Mouse (Mus musculus): Measurements from ENCODE around the gene Hspd1. TPM values are rescaled to one million over a fixed set of nuclear protein-coding genes. Genes with fewer than 3 reads are reported as not detected.

Gene Hspd1
- polyA plus RNA-seq (2014; fragmentation: Nextera tagmentation; extraction: Ambion mirVana): 452 and 498 TPM in 2 replicates

GRCm38 (mm10) chr1:55087932-55088610, at the start of gene Hspd1, which contains the start of gene Hspe1:
Gene Hspd1 (minus strand): TSS chr1:55088243.
Gene Hspe1 (plus strand): TSS chr1:55088132.
- H3K9me3 ChIP-seq (replicated peaks; ENCODE audit: control insufficient read depth, low read length): no peaks in the 10 kb centered on the region
- peak within 1 kb of the TSS; percentile 87 for H3K4me2 ChIP-seq
- H3K4me3 ChIP-seq (ENCODE audit: low read depth, low read length): peak within 1 kb of the TSS; percentile 98
- 0% methylated on average over 66 of the region's 76 CpGs for WGBS (ENCODE audit: insufficient replicate concordance)
- H3K4me1 ChIP-seq (ENCODE audit: control insufficient read depth, insufficient read depth, low read length): peaks cover 19% of the 10 kb centered on the region
- peak within 1 kb of the TSS; percentile 99 for H3K27ac ChIP-seq (ENCODE audit: low read depth, low read length)
- peak; percentile 94 for ATAC-seq (replicated peaks; ENCODE audit: insufficient number of reproducible peaks, low FRiP score, low TSS enrichment)
- H3K9ac ChIP-seq (ENCODE audit: low read depth, low read length): peak within 1 kb of the TSS; percentile 98
- H3K27me3 ChIP-seq (ENCODE audit: control insufficient read depth, insufficient read depth, low read length): no peaks in the 10 kb centered on the region
- H3K36me3 ChIP-seq (ENCODE audit: control insufficient read depth, insufficient read depth, low read length): peaks cover 23% of the 10 kb centered on the region

GRCm38 (mm10) chr1:55135846-55136245, 47.8 kb upstream of the Hspd1 start:
- Histone ChIP-seq H3K4me1 (ENCODE audit: control insufficient read depth, insufficient read depth, low read length) (no peaks in the 10 kb centered on the region), H3K27ac (ENCODE audit: low read depth, low read length) (no peak overlapping the region), H3K4me3 (ENCODE audit: low read depth, low read length) (no peak overlapping the region), H3K9ac (ENCODE audit: low read depth, low read length) (no peak overlapping the region), H3K27me3 (ENCODE audit: control insufficient read depth, insufficient read depth, low read length) (no peaks in the 10 kb centered on the region), H3K36me3 (ENCODE audit: control insufficient read depth, insufficient read depth, low read length) (peaks cover 7% of the 10 kb centered on the region; the same call in 1 of the 2 replicates), H3K4me2 (no peak overlapping the region), H3K9me3 (replicated peaks; ENCODE audit: control insufficient read depth, low read length) (no peaks in the 10 kb centered on the region)
- ATAC-seq (replicated peaks; ENCODE audit: insufficient number of reproducible peaks, low FRiP score, low TSS enrichment): no peak
- 98% methylated on average over 1 of the region's 1 CpGs for WGBS (ENCODE audit: insufficient replicate concordance)

- no peaks in the 10 kb centered on the region for H3K4me1 ChIP-seq (ENCODE audit: control insufficient read depth, insufficient read depth, low read length)
- H3K27ac ChIP-seq (ENCODE audit: low read depth, low read length): no peak overlapping the region
- 95% methylated on average over 3 of the region's 3 CpGs for WGBS (ENCODE audit: insufficient replicate concordance)
Observed at GRCm38 (mm10) chr1:55134301-55134700, 46.3 kb upstream of the Hspd1 start.

GRCm38 (mm10) chr1:55133173-55133572, 45.1 kb upstream of the Hspd1 start:
- H3K36me3 ChIP-seq (ENCODE audit: control insufficient read depth, insufficient read depth, low read length): no peaks in the 10 kb centered on the region
- H3K9ac ChIP-seq (ENCODE audit: low read depth, low read length): no peak overlapping the region
- no peaks in the 10 kb centered on the region for H3K4me1 ChIP-seq (ENCODE audit: control insufficient read depth, insufficient read depth, low read length)
- H3K9me3 ChIP-seq (replicated peaks; ENCODE audit: control insufficient read depth, low read length): no peaks in the 10 kb centered on the region
- H3K27me3 ChIP-seq (ENCODE audit: control insufficient read depth, insufficient read depth, low read length): no peaks in the 10 kb centered on the region
- no peak overlapping the region for H3K4me3 ChIP-seq (ENCODE audit: low read depth, low read length)
- no peak for ATAC-seq (replicated peaks; ENCODE audit: insufficient number of reproducible peaks, low FRiP score, low TSS enrichment)
- 67% methylated on average over 2 of the region's 2 CpGs for WGBS (ENCODE audit: insufficient replicate concordance)
- no peak overlapping the region for H3K27ac ChIP-seq (ENCODE audit: low read depth, low read length)
- no peak overlapping the region for H3K4me2 ChIP-seq

More at GRCm38 (mm10) chr1:55134301-55134700, 46.3 kb upstream of the Hspd1 start:
- Histone ChIP-seq H3K9ac (ENCODE audit: low read depth, low read length) (no peak overlapping the region), H3K4me3 (ENCODE audit: low read depth, low read length) (no peak overlapping the region), H3K36me3 (ENCODE audit: control insufficient read depth, insufficient read depth, low read length) (peaks cover 3% of the 10 kb centered on the region; the same call in 1 of the 2 replicates), H3K4me2 (no peak overlapping the region), H3K27me3 (ENCODE audit: control insufficient read depth, insufficient read depth, low read length) (no peaks in the 10 kb centered on the region), H3K9me3 (replicated peaks; ENCODE audit: control insufficient read depth, low read length) (no peaks in the 10 kb centered on the region)
- ATAC-seq (replicated peaks; ENCODE audit: insufficient number of reproducible peaks, low FRiP score, low TSS enrichment): no peak

- no peak for ATAC-seq (replicated peaks; ENCODE audit: insufficient number of reproducible peaks, low FRiP score, low TSS enrichment)
- H3K9me3 ChIP-seq (replicated peaks; ENCODE audit: control insufficient read depth, low read length): no peaks in the 10 kb centered on the region
- no peaks in the 10 kb centered on the region for H3K36me3 ChIP-seq (ENCODE audit: control insufficient read depth, insufficient read depth, low read length)
- H3K27me3 ChIP-seq (ENCODE audit: control insufficient read depth, insufficient read depth, low read length): no peaks in the 10 kb centered on the region
- peak overlapping the region; percentile 80 for H3K4me2 ChIP-seq
- H3K4me1 ChIP-seq (ENCODE audit: control insufficient read depth, insufficient read depth, low read length): no peaks in the 10 kb centered on the region
- WGBS (ENCODE audit: insufficient replicate concordance): 54% methylated on average over 4 of the region's 4 CpGs
- peak overlapping the region; percentile 98 for H3K4me3 ChIP-seq (ENCODE audit: low read depth, low read length)
- no peak overlapping the region for H3K27ac ChIP-seq (ENCODE audit: low read depth, low read length)
- peak overlapping the region; percentile 99 for H3K9ac ChIP-seq (ENCODE audit: low read depth, low read length)
Observed at GRCm38 (mm10) chr1:55132308-55132707, 44.3 kb upstream of the Hspd1 start.

GRCm38 (mm10) chr1:55131424-55132014, 43.5 kb upstream of the Hspd1 start:
- Histone ChIP-seq H3K9me3 (replicated peaks; ENCODE audit: control insufficient read depth, low read length) (no peaks in the 10 kb centered on the region), H3K4me3 (ENCODE audit: low read depth, low read length) (peak overlapping the region; percentile 98), H3K27me3 (ENCODE audit: control insufficient read depth, insufficient read depth, low read length) (no peaks in the 10 kb centered on the region), H3K9ac (ENCODE audit: low read depth, low read length) (peak overlapping the region; percentile 99), H3K27ac (ENCODE audit: low read depth, low read length) (peak overlapping the region; percentile 99), H3K4me1 (ENCODE audit: control insufficient read depth, insufficient read depth, low read length) (no peaks in the 10 kb centered on the region), H3K36me3 (ENCODE audit: control insufficient read depth, insufficient read depth, low read length) (no peaks in the 10 kb centered on the region), H3K4me2 (peak overlapping the region; percentile 80)
- peak; percentile 83 for ATAC-seq (replicated peaks; ENCODE audit: insufficient number of reproducible peaks, low FRiP score, low TSS enrichment)
- 0% methylated on average over 45 of the region's 47 CpGs for WGBS (ENCODE audit: insufficient replicate concordance)

- peak; percentile 97 for ATAC-seq (replicated peaks; ENCODE audit: insufficient number of reproducible peaks, low FRiP score, low TSS enrichment)
- WGBS (ENCODE audit: insufficient replicate concordance): under 1% methylated on average over 41 of the region's 42 CpGs
Observed at GRCm38 (mm10) chr1:55130943-55131401, 42.9 kb upstream of the Hspd1 start, which contains the start of gene Mob4. Gene Mob4 (plus strand): TSS chr1:55131231.

GRCm38 (mm10) chr1:55130190-55130916, 42.3 kb upstream of the Hspd1 start:
- Histone ChIP-seq H3K4me1 (ENCODE audit: control insufficient read depth, insufficient read depth, low read length) (no peaks in the 10 kb centered on the region), H3K27me3 (ENCODE audit: control insufficient read depth, insufficient read depth, low read length) (no peaks in the 10 kb centered on the region), H3K4me3 (ENCODE audit: low read depth, low read length) (peak overlapping the region; percentile 98), H3K4me2 (peak overlapping the region; percentile 80), H3K9ac (ENCODE audit: low read depth, low read length) (peak overlapping the region; percentile 99), H3K36me3 (ENCODE audit: control insufficient read depth, insufficient read depth, low read length) (no peaks in the 10 kb centered on the region), H3K27ac (ENCODE audit: low read depth, low read length) (peak overlapping the region; percentile 99), H3K9me3 (replicated peaks; ENCODE audit: control insufficient read depth, low read length) (no peaks in the 10 kb centered on the region)
- ATAC-seq (replicated peaks; ENCODE audit: insufficient number of reproducible peaks, low FRiP score, low TSS enrichment): no peak
- WGBS (ENCODE audit: insufficient replicate concordance): 59% methylated on average over 10 of the region's 10 CpGs

More at GRCm38 (mm10) chr1:55130943-55131401, 42.9 kb upstream of the Hspd1 start, which contains the start of gene Mob4:
- Histone ChIP-seq H3K4me1 (ENCODE audit: control insufficient read depth, insufficient read depth, low read length) (no peaks in the 10 kb centered on the region), H3K27me3 (ENCODE audit: control insufficient read depth, insufficient read depth, low read length) (no peaks in the 10 kb centered on the region), H3K36me3 (ENCODE audit: control insufficient read depth, insufficient read depth, low read length) (no peaks in the 10 kb centered on the region), H3K4me3 (ENCODE audit: low read depth, low read length) (peak within 1 kb of the TSS; percentile 98), H3K9me3 (replicated peaks; ENCODE audit: control insufficient read depth, low read length) (no peaks in the 10 kb centered on the region), H3K27ac (ENCODE audit: low read depth, low read length) (peak within 1 kb of the TSS; percentile 99), H3K9ac (ENCODE audit: low read depth, low read length) (peak within 1 kb of the TSS; percentile 99), H3K4me2 (peak within 1 kb of the TSS; percentile 80)

Data from heart, embryonic 11.5 days (tissue).